Mouse (Mus musculus) heart, adult 2 months (tissue): Measurements from ENCODE around the gene Hist1h4j.

Source experiments
- CTCF ChIP-seq: fragments of 200-600 bp; IDR thresholded peaks from 2 replicates; pipeline ENCODE4 v1.8.1; 2022; ENCODE audit warnings: antibody characterized with exemption, mild to moderate bottlenecking, moderate library complexity
- POLR2A ChIP-seq: fragments of 200-500 bp; IDR thresholded peaks from 2 replicates; pipeline ENCODE4 v1.6.1; 2011; ENCODE audit warnings: mild to moderate bottlenecking, low read depth, low read length, control low read depth; ENCODE audit not compliant: insufficient read depth

DNA sequence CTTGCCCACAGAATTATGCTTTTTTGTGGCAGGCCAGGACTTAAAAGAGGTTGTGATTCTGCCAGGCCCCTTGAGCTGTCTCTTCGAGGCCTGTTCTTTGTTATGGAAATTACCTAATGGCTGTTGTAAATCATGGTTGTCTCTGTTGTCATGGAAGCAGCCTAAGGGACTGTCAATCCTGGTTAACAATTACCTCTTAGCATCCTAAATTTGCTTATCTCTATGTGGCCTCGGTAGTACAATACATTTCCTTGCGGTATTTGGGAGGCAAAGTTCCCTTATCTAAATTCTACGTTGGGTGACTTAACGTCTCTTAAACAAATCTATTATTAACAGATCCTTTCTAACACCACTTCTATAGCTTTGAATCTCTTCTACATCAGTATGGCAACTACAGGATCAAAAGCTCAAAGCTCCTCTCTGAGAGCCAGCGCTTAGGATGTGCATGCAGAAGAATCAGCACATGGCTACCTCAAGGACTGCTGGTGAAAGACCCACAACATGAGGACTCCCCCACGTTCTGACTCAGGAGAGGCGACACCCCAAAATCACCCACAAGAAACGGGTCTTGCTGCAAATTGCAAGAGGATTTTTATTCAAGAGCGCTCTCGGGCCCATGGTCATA lies 6.8 kb upstream of the Hist1h4j start:
- TF ChIP-seq POLR2A = no peak
- TF ChIP-seq CTCF = no peak
